Mouse (Mus musculus): Measurements from ENCODE around the gene Naaladl1. TPM values are rescaled to one million over a fixed set of nuclear protein-coding genes. Genes with fewer than 3 reads are reported as not detected.
A peak's percentile ranks its signal among the peaks of the same experiment; 100 is the strongest.
"Not testable (repeated sequence)": the region's sequence is repeated elsewhere in the genome, so short reads cannot be mapped to it uniquely, and the experiment has no call there.

Gene Naaladl1
- polyA plus RNA-seq, 1 experiment from 2014 or later: 0.49 TPM

GRCm38 (mm10) chr19:6118677-6119185 lies 13.1 kb downstream of the Naaladl1 start:
- Histone ChIP-seq H3K4me2 (ENCODE audit: low read length) (peak overlapping the region; percentile 94), H3K4me3 (replicated peaks; ENCODE audit: low read depth, low read length) (peak overlapping the region; percentile 78), H3K9me3 (ENCODE audit: control insufficient read depth, low read length) (no peaks in the 10 kb centered on the region), H3K36me3 (ENCODE audit: control insufficient read depth, insufficient read depth, low read length) (peaks cover 29% of the 10 kb centered on the region), H3K27me3 (ENCODE audit: control insufficient read depth, insufficient read depth, low read length) (no peaks in the 10 kb centered on the region), H3K9ac (replicated peaks; ENCODE audit: low read length) (peak overlapping the region; percentile 81), H3K4me1 (ENCODE audit: control insufficient read depth, insufficient read depth, low read length) (peaks cover 14% of the 10 kb centered on the region; the same call in 1 of the 2 replicates), H3K27ac (replicated peaks; ENCODE audit: low read depth, low read length) (peak overlapping the region; percentile 92)
- 0% methylated on average over 8 of the region's 8 CpGs for WGBS
- peak; percentile 68 for DNase-seq
- peak; percentile 35; the same call in 1 of the 2 replicates for ATAC-seq (ENCODE audit: low FRiP score, low TSS enrichment)

- H3K27ac ChIP-seq (replicated peaks; ENCODE audit: low read depth, low read length): no peak overlapping the region
- H3K9ac ChIP-seq (replicated peaks; ENCODE audit: low read length): no peak overlapping the region
- H3K9me3 ChIP-seq (ENCODE audit: control insufficient read depth, low read length): no peaks in the 10 kb centered on the region
- DNase-seq: no peak
- 41% methylated on average over 19 of the region's 19 CpGs for WGBS
- H3K4me1 ChIP-seq (ENCODE audit: control insufficient read depth, insufficient read depth, low read length): peaks cover 12% of the 10 kb centered on the region; the same call in 1 of the 2 replicates
- no peaks in the 10 kb centered on the region for H3K27me3 ChIP-seq (ENCODE audit: control insufficient read depth, insufficient read depth, low read length)
- no peak for ATAC-seq (ENCODE audit: low FRiP score, low TSS enrichment)
- peaks cover 2% of the 10 kb centered on the region for H3K36me3 ChIP-seq (ENCODE audit: control insufficient read depth, insufficient read depth, low read length)
- H3K4me3 ChIP-seq (replicated peaks; ENCODE audit: low read depth, low read length): no peak overlapping the region
- no peak overlapping the region for H3K4me2 ChIP-seq (ENCODE audit: low read length)
Observed at GRCm38 (mm10) chr19:6121761-6122160, 16.2 kb downstream of the Naaladl1 start.

- DNase-seq (no peak), ATAC-seq (ENCODE audit: low FRiP score, low TSS enrichment) (no peak)
- H3K9ac ChIP-seq (replicated peaks; ENCODE audit: low read length): no peak overlapping the region
- no peak overlapping the region for H3K4me3 ChIP-seq (replicated peaks; ENCODE audit: low read depth, low read length)
- H3K4me1 ChIP-seq (ENCODE audit: control insufficient read depth, insufficient read depth, low read length): peaks cover 4% of the 10 kb centered on the region; the same call in 1 of the 2 replicates
- H3K27me3 ChIP-seq (ENCODE audit: control insufficient read depth, insufficient read depth, low read length): no peaks in the 10 kb centered on the region
- WGBS: 77% methylated on average over 8 of the region's 8 CpGs
- peaks cover 2% of the 10 kb centered on the region for H3K36me3 ChIP-seq (ENCODE audit: control insufficient read depth, insufficient read depth, low read length)
- H3K9me3 ChIP-seq (ENCODE audit: control insufficient read depth, low read length): no peaks in the 10 kb centered on the region
- H3K4me2 ChIP-seq (ENCODE audit: low read length): no peak overlapping the region
- H3K27ac ChIP-seq (replicated peaks; ENCODE audit: low read depth, low read length): 0 out of 2 replicates have a peak overlapping the region, but pooled peaks have one; percentile 10
Observed at GRCm38 (mm10) chr19:6123330-6123729, 17.7 kb downstream of the Naaladl1 start.

- no peak overlapping the region for H3K4me2 ChIP-seq (ENCODE audit: low read length)
- no peaks in the 10 kb centered on the region for H3K9me3 ChIP-seq (ENCODE audit: control insufficient read depth, low read length)
- H3K4me1 ChIP-seq (ENCODE audit: control insufficient read depth, insufficient read depth, low read length): 0 out of 2 replicates have a peak, but pooled peaks cover 4% of the 10 kb centered on the region
- DNase-seq (no peak), ATAC-seq (ENCODE audit: low FRiP score, low TSS enrichment) (no peak)
- no peak overlapping the region for H3K4me3 ChIP-seq (replicated peaks; ENCODE audit: low read depth, low read length)
- H3K36me3 ChIP-seq (ENCODE audit: control insufficient read depth, insufficient read depth, low read length): peaks cover 2% of the 10 kb centered on the region
- no peaks in the 10 kb centered on the region for H3K27me3 ChIP-seq (ENCODE audit: control insufficient read depth, insufficient read depth, low read length)
- WGBS: 77% methylated on average over 2 of the region's 2 CpGs
- H3K27ac ChIP-seq (replicated peaks; ENCODE audit: low read depth, low read length): no peak overlapping the region
- no peak overlapping the region for H3K9ac ChIP-seq (replicated peaks; ENCODE audit: low read length)
Observed at GRCm38 (mm10) chr19:6124898-6125297, 19.3 kb downstream of the Naaladl1 start.

- Histone ChIP-seq H3K4me2 (ENCODE audit: low read length) (no peak overlapping the region), H3K9me3 (ENCODE audit: control insufficient read depth, low read length) (no peaks in the 10 kb centered on the region), H3K4me1 (ENCODE audit: control insufficient read depth, insufficient read depth, low read length) (0 out of 2 replicates have a peak, but pooled peaks cover 4% of the 10 kb centered on the region), H3K27ac (replicated peaks; ENCODE audit: low read depth, low read length) (no peak overlapping the region), H3K9ac (replicated peaks; ENCODE audit: low read length) (no peak overlapping the region), H3K4me3 (replicated peaks; ENCODE audit: low read depth, low read length) (no peak overlapping the region), H3K27me3 (ENCODE audit: control insufficient read depth, insufficient read depth, low read length) (no peaks in the 10 kb centered on the region), H3K36me3 (ENCODE audit: control insufficient read depth, insufficient read depth, low read length) (no peaks in the 10 kb centered on the region; the same call in 1 of the 2 replicates)
- ATAC-seq (ENCODE audit: low FRiP score, low TSS enrichment) (no peak), DNase-seq (peak; percentile 70)
- WGBS: 26% methylated on average over 4 of the region's 4 CpGs
Observed at GRCm38 (mm10) chr19:6126289-6126688, 20.7 kb downstream of the Naaladl1 start.

- ATAC-seq (ENCODE audit: low FRiP score, low TSS enrichment) (no peak), DNase-seq (no peak)
- Histone ChIP-seq H3K9ac (replicated peaks; ENCODE audit: low read length) (peak overlapping the region; percentile 72; the same call in 1 of the 2 replicates), H3K9me3 (ENCODE audit: control insufficient read depth, low read length) (no peaks in the 10 kb centered on the region), H3K36me3 (ENCODE audit: control insufficient read depth, insufficient read depth, low read length) (no peaks in the 10 kb centered on the region; the same call in 1 of the 2 replicates), H3K27ac (replicated peaks; ENCODE audit: low read depth, low read length) (0 out of 2 replicates have a peak overlapping the region, but pooled peaks have one; percentile 86), H3K4me3 (replicated peaks; ENCODE audit: low read depth, low read length) (peak overlapping the region; percentile 45), H3K4me1 (ENCODE audit: control insufficient read depth, insufficient read depth, low read length) (0 out of 2 replicates have a peak, but pooled peaks cover 4% of the 10 kb centered on the region), H3K27me3 (ENCODE audit: control insufficient read depth, insufficient read depth, low read length) (no peaks in the 10 kb centered on the region), H3K4me2 (ENCODE audit: low read length) (peak overlapping the region; percentile 47)
- 78% methylated on average over 10 of the region's 10 CpGs for WGBS
Observed at GRCm38 (mm10) chr19:6126789-6127580, 21.4 kb downstream of the Naaladl1 start.

GRCm38 (mm10) chr19:6127760-6128341 lies 22.3 kb downstream of the Naaladl1 start, which contains the start of gene Snx15:
Gene Snx15, minus strand, starts transcription at chr19:6128304.
- no peaks in the 10 kb centered on the region for H3K27me3 ChIP-seq (ENCODE audit: control insufficient read depth, insufficient read depth, low read length)
- WGBS: under 1% methylated on average over 32 of the region's 32 CpGs
- peak; percentile 92 for ATAC-seq (ENCODE audit: low FRiP score, low TSS enrichment)

GRCm38 (mm10) chr19:6130414-6131128 lies 25.0 kb downstream of the Naaladl1 start:
- not testable (repeated sequence) for H3K9me3 ChIP-seq (ENCODE audit: control insufficient read depth, low read length); H3K27me3 ChIP-seq (ENCODE audit: control insufficient read depth, insufficient read depth, low read length); H3K4me2 ChIP-seq (ENCODE audit: low read length); ATAC-seq (ENCODE audit: low FRiP score, low TSS enrichment); H3K27ac ChIP-seq (replicated peaks; ENCODE audit: low read depth, low read length); H3K4me3 ChIP-seq (replicated peaks; ENCODE audit: low read depth, low read length); H3K4me1 ChIP-seq (ENCODE audit: control insufficient read depth, insufficient read depth, low read length); H3K9ac ChIP-seq (replicated peaks; ENCODE audit: low read length); DNase-seq
- peaks cover 20% of the 10 kb centered on the region for H3K36me3 ChIP-seq (ENCODE audit: control insufficient read depth, insufficient read depth, low read length)
- WGBS: 84% methylated on average over 7 of the region's 7 CpGs

More at GRCm38 (mm10) chr19:6127760-6128341, 22.3 kb downstream of the Naaladl1 start, which contains the start of gene Snx15:
- Histone ChIP-seq H3K9ac (replicated peaks; ENCODE audit: low read length) (peak within 1 kb of the TSS; percentile 72), H3K9me3 (ENCODE audit: control insufficient read depth, low read length) (no peaks in the 10 kb centered on the region), H3K36me3 (ENCODE audit: control insufficient read depth, insufficient read depth, low read length) (no peaks in the 10 kb centered on the region; the same call in 1 of the 2 replicates), H3K4me2 (ENCODE audit: low read length) (peak within 1 kb of the TSS; percentile 47), H3K27ac (replicated peaks; ENCODE audit: low read depth, low read length) (peak within 1 kb of the TSS; percentile 86), H3K4me1 (ENCODE audit: control insufficient read depth, insufficient read depth, low read length) (0 out of 2 replicates have a peak, but pooled peaks cover 4% of the 10 kb centered on the region), H3K4me3 (replicated peaks; ENCODE audit: low read depth, low read length) (peak within 1 kb of the TSS; percentile 45)
- DNase-seq: peak; percentile 95

Data from midbrain, embryonic 14.5 days (tissue).